Mouse (Mus musculus) C2C12 (cell line): ENCODE measurements at regions not wholly inside any gene's neighbourhood (a gene's known extent, or its start where the extent isn't known, plus 50 kb on each side); places are given as distances from the start of the nearest gene placed in this dataset.
"Not testable (repeated sequence)": the region's sequence is repeated elsewhere in the genome, so short reads cannot be mapped to it uniquely, and the experiment has no call there.

Experiments used
- CEBPB ChIP-seq: IDR thresholded peaks from one replicate; pipeline ENCODE4 v1.6.1; 2011; ENCODE audit warnings: low read depth, mild to moderate bottlenecking, control low read depth, moderate library complexity
- CTCF ChIP-seq: IDR thresholded peaks from one replicate; pipeline ENCODE4 v1.5.1; 2011; ENCODE audit not compliant: control insufficient read depth, insufficient read depth, insufficient read length
- MYOG ChIP-seq: IDR thresholded peaks from one replicate; pipeline ENCODE4 v1.6.1; 2011; ENCODE audit not compliant: control insufficient read depth, insufficient read length; ENCODE audit errors: extremely low read depth

- not testable (repeated sequence) for TF ChIP-seq CEBPB, CTCF, MYOG
Measured at GRCm38 (mm10) chr14:53090921-53091320, 595.4 kb upstream of the Olfr1507 start.
